Mouse (Mus musculus): ENCODE data around the gene Gad2. TPM values are rescaled to one million over a fixed set of nuclear protein-coding genes. Genes with fewer than 3 reads are reported as not detected.

Gad2 gene
- polyA plus RNA-seq, 1 experiment from 2014 or later, result 0.41 TPM

GRCm38 (mm10) chr2:22620978-22621827, 802 bp upstream of the Gad2 start:
- Histone ChIP-seq H3K4me2 (peak overlapping the region; percentile 69), H3K4me1 (peaks cover 20% of the 10 kb centered on the region), H3K9ac (no peak overlapping the region), H3K4me3 (peak overlapping the region; percentile 41; the same call in 1 of the 2 replicates), H3K27ac (no peak overlapping the region), H3K36me3 (no peaks in the 10 kb centered on the region), H3K27me3 (peaks cover 99% of the 10 kb centered on the region), H3K9me3 (no peaks in the 10 kb centered on the region)
- 3% methylated on average over 20 of the region's 20 CpGs for WGBS
- no peak for ATAC-seq (ENCODE audit: insufficient number of reproducible peaks, insufficient read depth, low FRiP score, low TSS enrichment, low read depth)

- Histone ChIP-seq H3K4me3 (peak overlapping the region; percentile 41), H3K27me3 (peaks cover 99% of the 10 kb centered on the region), H3K4me1 (peaks cover 20% of the 10 kb centered on the region), H3K27ac (no peak overlapping the region), H3K36me3 (no peaks in the 10 kb centered on the region), H3K9me3 (no peaks in the 10 kb centered on the region), H3K4me2 (peak overlapping the region; percentile 69), H3K9ac (no peak overlapping the region)
- 0 out of 2 replicates have a peak, but pooled peaks have one; percentile 23 for ATAC-seq (ENCODE audit: insufficient number of reproducible peaks, insufficient read depth, low FRiP score, low TSS enrichment, low read depth)
- WGBS, result under 1% methylated on average over 60 of the region's 60 CpGs
Observed at GRCm38 (mm10) chr2:22623111-22624070, 1.4 kb downstream of the Gad2 start.

GRCm38 (mm10) chr2:22624188-22624975, 2.4 kb downstream of the Gad2 start:
- H3K4me3 ChIP-seq, result 0 out of 2 replicates have a peak overlapping the region, but pooled peaks have one; percentile 41
- peaks cover 97% of the 10 kb centered on the region for H3K27me3 ChIP-seq
- ATAC-seq (ENCODE audit: insufficient number of reproducible peaks, insufficient read depth, low FRiP score, low TSS enrichment, low read depth), result no peak
- H3K9me3 ChIP-seq, result no peaks in the 10 kb centered on the region
- WGBS, result 2% methylated on average over 27 of the region's 27 CpGs
- H3K9ac ChIP-seq, result no peak overlapping the region
- no peak overlapping the region for H3K27ac ChIP-seq
- H3K4me2 ChIP-seq, result peak overlapping the region; percentile 69
- H3K4me1 ChIP-seq, result peaks cover 20% of the 10 kb centered on the region
- no peaks in the 10 kb centered on the region for H3K36me3 ChIP-seq

- Histone ChIP-seq H3K9ac (no peak overlapping the region), H3K9me3 (no peaks in the 10 kb centered on the region), H3K27me3 (peaks cover 88% of the 10 kb centered on the region), H3K27ac (no peak overlapping the region), H3K4me1 (peaks cover 20% of the 10 kb centered on the region), H3K4me2 (no peak overlapping the region), H3K36me3 (no peaks in the 10 kb centered on the region), H3K4me3 (no peak overlapping the region)
- 10% methylated on average over 16 of the region's 16 CpGs for WGBS
- no peak for ATAC-seq (ENCODE audit: insufficient number of reproducible peaks, insufficient read depth, low FRiP score, low TSS enrichment, low read depth)
Observed at GRCm38 (mm10) chr2:22625096-22625960, 3.3 kb downstream of the Gad2 start.

DNA sequence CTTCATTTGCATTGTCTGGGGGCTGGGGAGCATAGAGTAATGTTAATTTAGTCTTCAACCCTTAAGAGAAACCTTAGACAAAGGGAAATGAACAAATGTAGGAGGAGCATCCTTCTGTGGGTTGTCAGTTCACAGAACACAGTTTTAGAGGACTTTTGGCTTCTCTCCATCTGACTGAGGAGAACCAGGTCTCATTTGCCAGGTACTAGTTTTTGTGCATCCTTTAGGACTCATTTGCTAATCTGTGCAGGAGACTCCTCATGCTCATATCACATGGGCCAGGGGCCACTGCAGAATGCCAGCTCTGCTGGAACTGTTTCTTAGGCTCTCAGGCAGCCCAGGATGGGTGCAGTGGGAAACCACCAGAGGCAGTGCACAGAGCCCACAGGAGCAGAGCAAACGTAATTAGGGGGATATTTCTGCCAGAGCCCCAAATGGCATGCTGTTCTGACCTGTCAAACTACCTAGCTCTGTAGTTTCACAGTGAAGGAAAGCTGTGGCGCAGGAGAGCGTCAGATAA, 5.2 kb downstream of the Gad2 start:
- no peaks in the 10 kb centered on the region for H3K9me3 ChIP-seq
- no peaks in the 10 kb centered on the region for H3K36me3 ChIP-seq
- H3K4me1 ChIP-seq, result peaks cover 15% of the 10 kb centered on the region
- no peak overlapping the region for H3K4me3 ChIP-seq
- H3K4me2 ChIP-seq, result no peak overlapping the region
- no peak overlapping the region for H3K27ac ChIP-seq
- WGBS, result 27% methylated on average over 3 of the region's 3 CpGs
- no peak overlapping the region for H3K9ac ChIP-seq
- no peak for ATAC-seq (ENCODE audit: insufficient number of reproducible peaks, insufficient read depth, low FRiP score, low TSS enrichment, low read depth)
- peaks cover 73% of the 10 kb centered on the region for H3K27me3 ChIP-seq

DNA sequence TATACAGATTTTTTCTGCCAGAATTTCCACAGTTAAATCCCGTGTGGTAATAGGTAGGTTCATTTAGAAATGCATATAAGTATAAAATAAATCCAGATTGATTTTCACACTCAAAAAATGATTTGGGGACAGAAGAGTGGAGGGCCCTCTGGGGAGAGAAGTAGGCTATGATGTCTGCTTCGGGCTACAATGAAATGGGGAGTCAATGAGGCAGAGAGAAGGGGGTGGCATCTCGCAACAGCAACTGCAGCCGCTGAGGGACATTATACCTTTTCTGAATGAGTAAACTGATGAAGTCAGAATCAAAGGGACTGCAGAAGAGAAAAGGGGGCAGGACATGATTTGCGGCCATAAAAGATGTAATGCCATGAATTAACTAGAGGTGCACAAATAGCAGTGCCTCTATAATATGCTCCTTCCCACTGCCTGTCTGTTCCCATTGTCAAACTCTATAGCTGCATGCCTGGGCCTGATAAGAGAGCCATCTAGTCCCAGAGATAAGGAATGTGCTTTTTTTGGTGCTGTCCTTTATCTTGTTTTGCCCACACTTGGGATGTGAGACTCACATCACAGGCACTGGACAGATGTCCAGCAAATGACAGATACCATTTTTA, 5.9 kb downstream of the Gad2 start:
- Histone ChIP-seq H3K9ac (no peak overlapping the region), H3K27me3 (peaks cover 66% of the 10 kb centered on the region), H3K9me3 (no peaks in the 10 kb centered on the region), H3K27ac (no peak overlapping the region), H3K36me3 (no peaks in the 10 kb centered on the region), H3K4me1 (peaks cover 8% of the 10 kb centered on the region), H3K4me3 (no peak overlapping the region), H3K4me2 (no peak overlapping the region)
- ATAC-seq (ENCODE audit: insufficient number of reproducible peaks, insufficient read depth, low FRiP score, low TSS enrichment, low read depth), result no peak
- WGBS, result 34% methylated on average over 5 of the region's 5 CpGs

DNA sequence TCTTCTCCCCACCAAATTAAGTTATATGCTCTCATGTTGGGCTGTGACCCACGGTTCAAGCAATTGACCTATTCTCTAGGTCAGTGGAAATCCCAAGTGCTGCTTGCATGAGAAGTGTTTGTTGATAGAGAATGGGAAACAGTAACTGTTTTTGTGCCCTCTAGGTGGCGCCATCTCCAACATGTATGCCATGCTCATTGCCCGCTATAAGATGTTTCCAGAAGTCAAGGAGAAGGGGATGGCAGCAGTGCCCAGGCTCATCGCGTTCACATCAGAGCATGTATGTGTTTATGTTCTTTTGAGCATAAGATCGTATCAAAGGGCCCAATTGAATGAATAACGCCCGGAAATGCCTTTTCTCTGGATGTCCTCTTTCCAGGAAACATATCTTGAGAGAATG, 12.8 kb downstream of the Gad2 start:
- H3K4me3 ChIP-seq, result no peak overlapping the region
- H3K36me3 ChIP-seq, result no peaks in the 10 kb centered on the region
- no peaks in the 10 kb centered on the region for H3K4me1 ChIP-seq
- H3K27ac ChIP-seq, result no peak overlapping the region
- no peaks in the 10 kb centered on the region for H3K9me3 ChIP-seq
- H3K9ac ChIP-seq, result no peak overlapping the region
- ATAC-seq (ENCODE audit: insufficient number of reproducible peaks, insufficient read depth, low FRiP score, low TSS enrichment, low read depth), result no peak
- H3K4me2 ChIP-seq, result no peak overlapping the region
- 45% methylated on average over 8 of the region's 8 CpGs for WGBS
- peaks cover 4% of the 10 kb centered on the region; the same call in 1 of the 2 replicates for H3K27me3 ChIP-seq

- H3K4me3 ChIP-seq, result no peak overlapping the region
- H3K27ac ChIP-seq, result no peak overlapping the region
- H3K36me3 ChIP-seq, result no peaks in the 10 kb centered on the region
- no peaks in the 10 kb centered on the region for H3K4me1 ChIP-seq
- 38% methylated on average over 1 of the region's 1 CpGs for WGBS
- no peaks in the 10 kb centered on the region for H3K27me3 ChIP-seq
- no peaks in the 10 kb centered on the region for H3K9me3 ChIP-seq
- H3K9ac ChIP-seq, result no peak overlapping the region
- ATAC-seq (ENCODE audit: insufficient number of reproducible peaks, insufficient read depth, low FRiP score, low TSS enrichment, low read depth), result no peak
- no peak overlapping the region for H3K4me2 ChIP-seq
Observed at GRCm38 (mm10) chr2:22646134-22646533, 24.1 kb downstream of the Gad2 start.

GRCm38 (mm10) chr2:22648394-22648793, 26.4 kb downstream of the Gad2 start:
- no peak overlapping the region for H3K9ac ChIP-seq
- H3K27ac ChIP-seq, result no peak overlapping the region
- no peaks in the 10 kb centered on the region for H3K4me1 ChIP-seq
- no peak for ATAC-seq (ENCODE audit: insufficient number of reproducible peaks, insufficient read depth, low FRiP score, low TSS enrichment, low read depth)
- H3K27me3 ChIP-seq, result no peaks in the 10 kb centered on the region
- 53% methylated on average over 1 of the region's 1 CpGs for WGBS
- no peak overlapping the region for H3K4me3 ChIP-seq
- H3K36me3 ChIP-seq, result no peaks in the 10 kb centered on the region
- no peak overlapping the region for H3K4me2 ChIP-seq
- no peaks in the 10 kb centered on the region for H3K9me3 ChIP-seq

GRCm38 (mm10) chr2:22651826-22652225, 29.8 kb downstream of the Gad2 start:
- 85% methylated on average over 4 of the region's 4 CpGs for WGBS
- Histone ChIP-seq H3K9ac (no peak overlapping the region), H3K27ac (no peak overlapping the region), H3K36me3 (no peaks in the 10 kb centered on the region), H3K9me3 (no peaks in the 10 kb centered on the region), H3K27me3 (no peaks in the 10 kb centered on the region), H3K4me2 (no peak overlapping the region), H3K4me3 (no peak overlapping the region), H3K4me1 (no peaks in the 10 kb centered on the region)
- ATAC-seq (ENCODE audit: insufficient number of reproducible peaks, insufficient read depth, low FRiP score, low TSS enrichment, low read depth), result no peak

Data from embryonic facial prominence, embryonic 13.5 days (tissue).